Mouse (Mus musculus) T-cell, adult 66 days (primary cell): ENCODE data around the gene AU022751. TPM values are rescaled to one million over a fixed set of nuclear protein-coding genes. Genes with fewer than 3 reads are reported as not detected.

Source experiments
- total RNA-seq, 2 experiments: library from RNA; stranded (reverse); gene quantifications; 3 replicates in 1 of 2; 4 replicates in 1 of 2; pipeline ENCODE4 v1.2.4; 2023

The AU022751 gene
- total RNA-seq: not detected

GRCm38 (mm10) chrX:6082954-6083680, at the start of gene AU022751:
AU022751 (minus strand) TSS chrX:6083419.

GRCm38 (mm10) chrX:6047066-6047935, 35.9 kb downstream of the AU022751 start, which contains the start of gene Nudt11:
Nudt11 (plus strand) TSS chrX:6047453.

Other genes with a start within 250 kb of the AU022751 start
- gene Nudt11, start 36.0 kb downstream of the AU022751 start, total RNA-seq: not detected
- gene Nudt10, start 89.6 kb upstream of the AU022751 start, total RNA-seq: not detected
- not detected for gene Bmp15, start 237.3 kb upstream of the AU022751 start, total RNA-seq